Comparison of ENCODE assay signal across 18 mouse cellular contexts in the genomic region with DNA sequence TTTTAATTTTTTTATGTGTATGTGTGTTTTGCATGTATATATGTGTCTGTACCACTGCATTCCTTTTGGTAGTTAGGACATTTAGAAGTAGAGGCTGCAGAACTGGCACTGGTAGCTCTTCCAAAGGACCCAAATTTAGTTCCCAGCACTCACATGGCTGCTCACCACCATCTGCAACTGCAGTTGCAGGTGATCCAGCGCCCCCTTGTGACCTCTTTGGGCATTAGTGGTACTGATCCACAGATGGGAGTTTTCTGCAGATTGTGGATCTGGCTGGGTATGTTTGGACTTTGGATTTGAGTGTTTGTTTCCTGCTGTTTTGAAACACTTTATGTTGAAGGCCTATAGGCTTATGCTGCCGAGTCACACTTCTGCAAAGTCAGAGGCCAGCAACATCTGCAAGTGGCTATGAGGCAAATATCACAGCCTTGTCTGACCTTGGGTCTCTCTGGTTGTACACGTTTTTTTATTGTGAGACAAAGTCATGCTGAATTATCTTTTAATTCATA. TPM values are rescaled to one million over a fixed set of nuclear protein-coding genes. Genes with fewer than 3 reads are reported as not detected.
DNase-seq lines count a peak whose midpoint lies in the region; ATAC-seq and TF ChIP-seq lines count a peak whose summit lies in the region.
"Had no signal": no experiment of that assay in that cellular context is flagged by ENCODE, and none has a peak within 500 bp of the region (broad histone marks: within the 10 kb centered on the region; RNA-seq: fewer than 3 reads in every experiment).

No protein-coding gene starts in this region.

- WGBS in liver, adult 2 months, result 36% methylated on average over 3 of the region's 3 CpGs
- WGBS in hindbrain, embryonic 10.5 days, result 55% methylated on average over 3 of the region's 3 CpGs

- in situ Hi-C loops in CH12.LX (cut with MboI; ENCODE audit: low pct_ligation_motif_present, low pct_unique_long_range_greater_than_20kb, low sequenced_read_pairs), result no loop called here

- peak overlapping the region; percentile 44 for H3K27ac ChIP-seq in gastrocnemius, adult 2 months
- no peak overlapping the region for H3K27ac ChIP-seq in liver, adult 2 months (replicated peaks; ENCODE audit: insufficient read depth, low read depth, low read length)
- H3K27ac ChIP-seq in CH12.LX (ENCODE audit: insufficient read depth, low read depth), result no peak overlapping the region
- no peak overlapping the region for H3K27ac ChIP-seq in hindbrain, embryonic 10.5 days
- H3K27ac ChIP-seq: hindbrain, embryonic 13.5 days; limb, embryonic 10.5 days; midbrain, embryonic 15.5 days; neural tube, embryonic 13.5 days had no signal

- TF ChIP-seq CTCF in gastrocnemius, adult 2 months (IDR thresholded peaks at IDR 0.05), result peak; percentile 15; the same call in 1 of the 2 replicates
- peak; percentile 26; the same call in 1 of the 2 replicates for TF ChIP-seq CTCF in liver, adult 2 months (IDR thresholded peaks at IDR 0.05; ENCODE audit: low read depth, low read length)
- TF ChIP-seq CTCF in CH12.LX (conservative IDR thresholded peaks at IDR 0.05 in 1 of 2, IDR thresholded peaks at IDR 0.05 in 1 of 2; ENCODE audit: low read depth in 2 of 2, low read length in 2 of 2), result peak; percentile 7 to 35; a peak in 2 of 4 replicates

- no peak overlapping the region for H3K9ac ChIP-seq in liver, adult 2 months (ENCODE audit: low read depth, low read length)
- no peak overlapping the region for H3K9ac ChIP-seq in CH12.LX (ENCODE audit: insufficient read depth, low read depth)
- H3K9ac ChIP-seq: hindbrain, embryonic 13.5 days; midbrain, embryonic 15.5 days; neural tube, embryonic 13.5 days had no signal

- H3K79me2 ChIP-seq in liver, adult 2 months (ENCODE audit: control insufficient read depth, insufficient read depth, low read length), result peaks cover 24% of the 10 kb centered on the region
- peaks cover 9% of the 10 kb centered on the region for H3K79me2 ChIP-seq in CH12.LX (replicated peaks; ENCODE audit: control insufficient read depth, extremely low read depth, insufficient read depth, poor library complexity, severe bottlenecking)

- H3K36me3 ChIP-seq in liver, adult 2 months (ENCODE audit: control insufficient read depth, insufficient read depth, low read length), result no peaks in the 10 kb centered on the region
- peaks cover 23 to 69% of the 10 kb centered on the region in 2 experiments for H3K36me3 ChIP-seq in CH12.LX (replicated peaks in 1 of 2; ENCODE audit: control insufficient read depth in 1 of 2, insufficient read depth in 1 of 2, low read length in 1 of 2)
- peaks cover 55% of the 10 kb centered on the region for H3K36me3 ChIP-seq in hindbrain, embryonic 10.5 days

- H3K4me2 ChIP-seq in CH12.LX (ENCODE audit: insufficient read depth, low read depth, poor library complexity, severe bottlenecking), result no peak overlapping the region
- H3K4me2 ChIP-seq: hindbrain, embryonic 13.5 days; midbrain, embryonic 15.5 days; neural tube, embryonic 13.5 days had no signal

- DNase-seq in gastrocnemius, adult 2 months, result no peak
- DNase-seq in gastrocnemius, postnatal 14 days, result no peak
- no peak for DNase-seq in liver, adult 2 months (ENCODE audit: extremely low read depth, low read depth, low spot score)
- DNase-seq in liver (no peak), CH12.LX (ENCODE audit: extremely low read depth) (no peak)
- DNase-seq in hindbrain, embryonic 10.5 days (ENCODE audit: low spot score), result no peak
- no peak for DNase-seq in thymus, postnatal 10 days (ENCODE audit: low spot score in 2 of 2)
- DNase-seq: adrenal gland, adult 8-10 months; cerebellum, adult 11 months; kidney, adult 8-10 months; layer of hippocampus, adult 9-11 months; thymus, postnatal 14 days had no signal

- no peak for TF ChIP-seq POLR2A in liver, adult 2 months (IDR thresholded peaks at IDR 0.05; ENCODE audit: extremely low read depth, insufficient read depth, low read length)
- TF ChIP-seq POLR2A in CH12.LX (IDR thresholded peaks at IDR 0.05; ENCODE audit: low read depth, low read length), result no peak

- dilution Hi-C loops in CH12.LX (cut with MboI; ENCODE audit: extremely low pct_ligation_motif_present, extremely low pct_unique_long_range_greater_than_20kb, low sequenced_read_pairs), result no loop called here

- no peaks in the 10 kb centered on the region for H3K27me3 ChIP-seq in liver, adult 2 months (ENCODE audit: control insufficient read depth, insufficient read depth, low read length)
- H3K27me3 ChIP-seq in CH12.LX (replicated peaks), result no peaks in the 10 kb centered on the region
- no peaks in the 10 kb centered on the region for H3K27me3 ChIP-seq in hindbrain, embryonic 10.5 days (ENCODE audit: insufficient read depth, poor library complexity, severe bottlenecking)
- H3K27me3 ChIP-seq: hindbrain, embryonic 13.5 days; midbrain, embryonic 15.5 days; neural tube, embryonic 13.5 days had no signal

- 0 out of 2 replicates have a peak, but pooled peaks have one; percentile 14 for ATAC-seq in granulocyte monocyte progenitor cell, adult 5-6 weeks (replicated peaks; ENCODE audit: poor library complexity, severe bottlenecking)
- ATAC-seq: forebrain, embryonic 16.5 days; midbrain, embryonic 15.5 days had no signal

- no peak overlapping the region for H3K4me3 ChIP-seq in gastrocnemius, adult 2 months
- H3K4me3 ChIP-seq in liver, adult 2 months (ENCODE audit: insufficient read depth, low read depth, low read length), result no peak overlapping the region
- H3K4me3 ChIP-seq in CH12.LX (replicated peaks in 1 of 3; ENCODE audit: low read depth in 2 of 3, low read length in 2 of 3, poor library complexity in 1 of 3), result no peak overlapping the region
- H3K4me3 ChIP-seq in hindbrain, embryonic 10.5 days, result no peak overlapping the region
- H3K4me3 ChIP-seq: hindbrain, embryonic 13.5 days; limb, embryonic 10.5 days; midbrain, embryonic 15.5 days; neural tube, embryonic 13.5 days had no signal

- H3K9me3 ChIP-seq in CH12.LX (replicated peaks; ENCODE audit: low read length), result no peaks in the 10 kb centered on the region
- no peaks in the 10 kb centered on the region for H3K9me3 ChIP-seq in hindbrain, embryonic 10.5 days
- H3K9me3 ChIP-seq: hindbrain, embryonic 13.5 days; limb, embryonic 10.5 days; midbrain, embryonic 15.5 days; neural tube, embryonic 13.5 days had no signal

- no peak for TF ChIP-seq RAD21 in CH12.LX (IDR thresholded peaks at IDR 0.05; ENCODE audit: low read depth, low read length)

- H3K4me1 ChIP-seq in liver, adult 2 months (ENCODE audit: control insufficient read depth, insufficient read depth, low read length), result peaks cover 10% of the 10 kb centered on the region; the same call in 1 of the 2 replicates
- H3K4me1 ChIP-seq in CH12.LX (ENCODE audit: control insufficient read depth in 1 of 2, insufficient read depth in 2 of 2), result peaks cover 4 to 22% of the 10 kb centered on the region in 2 experiments; a peak in 3 of 4 replicates
- H3K4me1 ChIP-seq in hindbrain, embryonic 10.5 days (replicated peaks), result no peaks in the 10 kb centered on the region
- H3K4me1 ChIP-seq: limb, embryonic 10.5 days; midbrain, embryonic 15.5 days; neural tube, embryonic 13.5 days had no signal

- TF ChIP-seq EP300 in CH12.LX (IDR thresholded peaks at IDR 0.05; ENCODE audit: low read length), result no peak

- intact Hi-C loops in gastrocnemius, adult 2 months (cut with DNase I), result no loop called here
- intact Hi-C loops in gastrocnemius, postnatal 14 days (cut with DNase I; ENCODE audit: low total_unique reads), result no loop called here

TF ChIP-seq in CH12.LX, 34 proteins besides CTCF, POLR2A, EP300 and RAD21 (continues in another document):
- no peak for TF ChIP-seq ZMIZ1 (IDR thresholded peaks at IDR 0.05; ENCODE audit: low read depth, low read length)
- TF ChIP-seq JUND (conservative IDR thresholded peaks at IDR 0.05; ENCODE audit: low read depth, low read length), result no peak
- no peak for TF ChIP-seq USF2 (conservative IDR thresholded peaks at IDR 0.05; ENCODE audit: low read depth, low read length)
- no peak for TF ChIP-seq RCOR1 (conservative IDR thresholded peaks at IDR 0.05; ENCODE audit: low read depth, low read length)
- TF ChIP-seq HCFC1 (IDR thresholded peaks at IDR 0.05; ENCODE audit: low read depth, low read length), result no peak
- no peak for TF ChIP-seq BHLHE40 (IDR thresholded peaks at IDR 0.05; ENCODE audit: low read depth, low read length)
- TF ChIP-seq MAX (IDR thresholded peaks at IDR 0.05; ENCODE audit: low read length), result no peak
- no peak for TF ChIP-seq KAT2A (IDR thresholded peaks at IDR 0.05; ENCODE audit: insufficient replicate concordance, low read length)
- TF ChIP-seq TBP (conservative IDR thresholded peaks at IDR 0.05; ENCODE audit: low read depth, low read length), result no peak
- no peak for TF ChIP-seq ELF1 (IDR thresholded peaks at IDR 0.05; ENCODE audit: low read depth, low read length)
- TF ChIP-seq GABPA (IDR thresholded peaks at IDR 0.05; ENCODE audit: insufficient replicate concordance, low read depth, low read length), result no peak
- TF ChIP-seq NELFE (IDR thresholded peaks at IDR 0.05; ENCODE audit: low read depth, low read length), result no peak
- no peak for TF ChIP-seq SMC3 (IDR thresholded peaks at IDR 0.05; ENCODE audit: low read depth, low read length)
- TF ChIP-seq USF1 (IDR thresholded peaks at IDR 0.05; ENCODE audit: low read depth, low read length), result no peak
- no peak for TF ChIP-seq JUN (IDR thresholded peaks at IDR 0.05; ENCODE audit: insufficient read depth, low read depth, low read length)

RNA-seq across cellular contexts. Expression of gene Haus8, which starts 15.8 kb away (rescaled TPM):
- 1 to 10 TPM; 5.5 to 7.9 TPM for total RNA-seq in gastrocnemius, adult 2 months (2021)
- 1 to 10 TPM; 6.4 to 8.2 TPM for total RNA-seq in gastrocnemius, postnatal 14 days (2021)
- 4.0 and 5.8 TPM in 2 replicates for total RNA-seq in liver, adult 2 months (2014; rRNA removed)
- polyA plus RNA-seq in liver, adult 2 months (2012; rRNA removed), result 2.1 and 2.8 TPM in 2 replicates
- total RNA-seq in CH12.LX (2012; rRNA removed) (25.1 and 33.7 TPM in 2 replicates), CH12.LX (2014; rRNA removed) (21.0 and 25.2 TPM in 2 replicates)
- polyA plus RNA-seq in CH12.LX (2012; ENCODE audit: insufficient read length, low read depth), result 30.3 and 40.5 TPM in 2 replicates
- total RNA-seq in granulocyte monocyte progenitor cell, adult 5-6 weeks (2014; fragmentation: Nextera tagmentation), result 17.7 and 36.8 TPM in 2 replicates
- 55.1 and 56.2 TPM in 2 replicates for total RNA-seq in granulocyte monocyte progenitor cell, adult 5-6 weeks (2017)
- polyA plus RNA-seq in hindbrain, embryonic 10.5 days (2016; fragmentation: Nextera tagmentation; extraction: Ambion mirVana), result 59.1 and 61.9 TPM in 2 replicates

RNA-seq across cellular contexts. Expression of gene Myo9b, which starts 16.0 kb away (rescaled TPM):
- total RNA-seq in gastrocnemius, adult 2 months (2021), result 1 to 10 TPM; 6.1 to 9.3 TPM
- 10 to 100 TPM; 12.7 to 15.0 TPM for total RNA-seq in gastrocnemius, postnatal 14 days (2021)
- 8.6 and 12.8 TPM in 2 replicates for total RNA-seq in liver, adult 2 months (2014; rRNA removed)
- polyA plus RNA-seq in liver, adult 2 months (2012; rRNA removed), result 6.6 and 7.6 TPM in 2 replicates
- 26.1 and 29.0 TPM in 2 replicates for total RNA-seq in CH12.LX (2012; rRNA removed)
- total RNA-seq in CH12.LX (2014; rRNA removed), result 14.2 and 15.3 TPM in 2 replicates
- polyA plus RNA-seq in CH12.LX (2012; ENCODE audit: insufficient read length, low read depth), result 31.5 and 36.2 TPM in 2 replicates
- 35.5 and 51.5 TPM in 2 replicates for total RNA-seq in granulocyte monocyte progenitor cell, adult 5-6 weeks (2014; fragmentation: Nextera tagmentation)
- total RNA-seq in granulocyte monocyte progenitor cell, adult 5-6 weeks (2017), result 34.8 and 38.6 TPM in 2 replicates
- polyA plus RNA-seq in hindbrain, embryonic 10.5 days (2016; fragmentation: Nextera tagmentation; extraction: Ambion mirVana), result 24.1 and 25.4 TPM in 2 replicates
